Mouse (Mus musculus) left cerebral cortex, adult 2 months (tissue): ENCODE measurements around the gene Triml2. TPM values are rescaled to one million over a fixed set of nuclear protein-coding genes. Genes with fewer than 3 reads are reported as not detected.

ENCODE experiments used
- DNase-seq, 2 experiments: peaks; one replicate each; pipeline ENCODE4 v3.0.0; 2021 to 2022; ENCODE audit warnings: low spot score in 2 of 2, mixed read lengths in 1 of 2; ENCODE audit errors: extremely low spot score in 1 of 2
- H3K27ac ChIP-seq: fragments of 200-600 bp; 2 replicates; pipeline ENCODE4 v1.8.1; 2022
- H3K4me3 ChIP-seq: fragments of 200-600 bp; 2 replicates; pipeline ENCODE4 v1.8.1; 2022
- CTCF ChIP-seq: fragments of 200-600 bp; IDR thresholded peaks from 2 replicates; pipeline ENCODE4 v1.8.1; 2022; ENCODE audit warnings: antibody characterized with exemption, mild to moderate bottlenecking, moderate library complexity
- intact Hi-C: fragments of 180-260 bp; cut with DNase I; formaldehyde crosslinking; loops from one replicate; pipeline ENCODE4 v1.15.1; 2025
- long read RNA-seq, 2 experiments: library from polyadenylated mRNA; stranded (forward); transcript quantifications; one replicate each; pipeline ENCODE4 v2.0.0; 2021; ENCODE audit warnings: borderline mapping rate in 2 of 2
- total RNA-seq, 2 experiments: library from RNA; stranded (reverse); gene quantifications; 2 replicates each; pipeline ENCODE4 v1.2.3; 2021

Gene Triml2
- not detected for total RNA-seq
- long read RNA-seq, experiment 1, result 0 reads
- long read RNA-seq, experiment 2, result 0 reads

- H3K4me3 ChIP-seq, result no peak within 1 kb of the TSS
- no peak for TF ChIP-seq CTCF
- intact Hi-C loops, result no loop called here
- no peak within 1 kb of the TSS for H3K27ac ChIP-seq
- DNase-seq, result no peak
These were observed at the start of gene Triml2 for GRCm38 (mm10) chr8:43180054-43180690. Triml2 (plus strand) TSS chr8:43180541.

- no peak for TF ChIP-seq CTCF
- Histone ChIP-seq H3K27ac (no peak within 1 kb of the TSS), H3K4me3 (no peak within 1 kb of the TSS)
- intact Hi-C loops, result no loop called here
- no peak for DNase-seq
These were observed 39.0 kb upstream of the Triml2 start, which contains the start of gene Triml1 for GRCm38 (mm10) chr8:43141386-43141785. Triml1 (minus strand) TSS chr8:43141486.

- Histone ChIP-seq H3K27ac (no peak overlapping the region), H3K4me3 (no peak overlapping the region)
- no peak; the same call in 1 of the 2 replicates for TF ChIP-seq CTCF
- DNase-seq, result no peak
- intact Hi-C loops, result no loop called here
These were observed 31.0 kb upstream of the Triml2 start for GRCm38 (mm10) chr8:43149307-43149706.

GRCm38 (mm10) chr8:43163255-43163654 lies 17.1 kb upstream of the Triml2 start:
- intact Hi-C loops, result loop anchor here (10.0 kb wide), 1 partner anchor 1338 kb away; no protein-coding TSS in a partner anchor
- no peak for DNase-seq
- H3K4me3 ChIP-seq, result no peak overlapping the region
- H3K27ac ChIP-seq, result no peak overlapping the region
- TF ChIP-seq CTCF, result no peak

- intact Hi-C loops, result loop anchor here (10.0 kb wide), 1 partner anchor 1340 kb away; no protein-coding TSS in a partner anchor
- H3K4me3 ChIP-seq, result no peak overlapping the region
- no peak for DNase-seq
- no peak for TF ChIP-seq CTCF
- no peak overlapping the region for H3K27ac ChIP-seq
These were observed 15.9 kb upstream of the Triml2 start for GRCm38 (mm10) chr8:43164453-43164852.

GRCm38 (mm10) chr8:43168083-43168482 lies 12.3 kb upstream of the Triml2 start:
- no peak for TF ChIP-seq CTCF
- Histone ChIP-seq H3K4me3 (no peak overlapping the region), H3K27ac (no peak overlapping the region)
- intact Hi-C loops, result loop anchor here (10.0 kb wide), 1 partner anchor 1343 kb away; no protein-coding TSS in a partner anchor
- DNase-seq, result peak in 1 of 2 experiments; percentile 10

- DNase-seq, result no peak
- TF ChIP-seq CTCF, result no peak
- Histone ChIP-seq H3K4me3 (no peak overlapping the region), H3K27ac (no peak overlapping the region)
- intact Hi-C loops, result loop anchor here (10.0 kb wide), 1 partner anchor 1345 kb away; no protein-coding TSS in a partner anchor
These were observed 11.0 kb upstream of the Triml2 start for GRCm38 (mm10) chr8:43169249-43169755.

GRCm38 (mm10) chr8:43176766-43177486 lies 3.4 kb upstream of the Triml2 start:
- no peak for DNase-seq
- intact Hi-C loops, result no loop called here
- TF ChIP-seq CTCF, result no peak
- Histone ChIP-seq H3K4me3 (no peak overlapping the region), H3K27ac (no peak overlapping the region)

GRCm38 (mm10) chr8:43178263-43178662 lies 2.1 kb upstream of the Triml2 start:
- Histone ChIP-seq H3K27ac (no peak overlapping the region), H3K4me3 (no peak overlapping the region)
- peak; percentile 30 for TF ChIP-seq CTCF
- no peak for DNase-seq
- intact Hi-C loops, result no loop called here

- no peak for DNase-seq
- no peak overlapping the region for H3K27ac ChIP-seq
- no peak for TF ChIP-seq CTCF
These were observed 1.2 kb upstream of the Triml2 start for GRCm38 (mm10) chr8:43179189-43179588.

GRCm38 (mm10) chr8:43182281-43182680 lies 1.9 kb downstream of the Triml2 start:
- DNase-seq, result no peak
- TF ChIP-seq CTCF, result no peak
- intact Hi-C loops, result no loop called here
- H3K27ac ChIP-seq, result no peak overlapping the region
- no peak overlapping the region for H3K4me3 ChIP-seq

More at GRCm38 (mm10) chr8:43179189-43179588, 1.2 kb upstream of the Triml2 start:
- no peak overlapping the region for H3K4me3 ChIP-seq
- intact Hi-C loops, result no loop called here

- intact Hi-C loops, result no loop called here
- no peak overlapping the region for H3K27ac ChIP-seq
- no peak for TF ChIP-seq CTCF
- H3K4me3 ChIP-seq, result no peak overlapping the region
- no peak for DNase-seq
These were observed 35.2 kb downstream of the Triml2 start for GRCm38 (mm10) chr8:43215554-43215953.
